Mouse (Mus musculus): ENCODE data around the gene Arhgap10. TPM values are rescaled to one million over a fixed set of nuclear protein-coding genes. Genes with fewer than 3 reads are reported as not detected.

Arhgap10 gene
- polyA plus RNA-seq, 1 experiment from 2014 or later = 26.3 TPM

- no peak for ATAC-seq (replicated peaks; ENCODE audit: insufficient number of reproducible peaks, low FRiP score, low TSS enrichment, low read depth)
- no peak for DNase-seq (ENCODE audit: low spot score)
- Histone ChIP-seq H3K4me2 (ENCODE audit: low read depth, low read length) (no peak overlapping the region), H3K27ac (replicated peaks; ENCODE audit: low read depth, low read length) (no peak overlapping the region), H3K9ac (replicated peaks; ENCODE audit: low read length) (no peak overlapping the region), H3K4me3 (ENCODE audit: low read depth, low read length) (no peak overlapping the region), H3K36me3 (replicated peaks; ENCODE audit: control insufficient read depth, insufficient read depth, low read depth, low read length) (no peaks in the 10 kb centered on the region), H3K27me3 (ENCODE audit: control insufficient read depth, insufficient read depth, low read length) (no peaks in the 10 kb centered on the region), H3K4me1 (ENCODE audit: control insufficient read depth, insufficient read depth, low read length) (no peaks in the 10 kb centered on the region), H3K9me3 (replicated peaks; ENCODE audit: control insufficient read depth, low read length) (no peaks in the 10 kb centered on the region)
- 53% methylated on average over 4 of the region's 4 CpGs for WGBS
These were observed 29.5 kb downstream of the Arhgap10 start for GRCm38 (mm10) chr8:77488215-77488606.

DNA sequence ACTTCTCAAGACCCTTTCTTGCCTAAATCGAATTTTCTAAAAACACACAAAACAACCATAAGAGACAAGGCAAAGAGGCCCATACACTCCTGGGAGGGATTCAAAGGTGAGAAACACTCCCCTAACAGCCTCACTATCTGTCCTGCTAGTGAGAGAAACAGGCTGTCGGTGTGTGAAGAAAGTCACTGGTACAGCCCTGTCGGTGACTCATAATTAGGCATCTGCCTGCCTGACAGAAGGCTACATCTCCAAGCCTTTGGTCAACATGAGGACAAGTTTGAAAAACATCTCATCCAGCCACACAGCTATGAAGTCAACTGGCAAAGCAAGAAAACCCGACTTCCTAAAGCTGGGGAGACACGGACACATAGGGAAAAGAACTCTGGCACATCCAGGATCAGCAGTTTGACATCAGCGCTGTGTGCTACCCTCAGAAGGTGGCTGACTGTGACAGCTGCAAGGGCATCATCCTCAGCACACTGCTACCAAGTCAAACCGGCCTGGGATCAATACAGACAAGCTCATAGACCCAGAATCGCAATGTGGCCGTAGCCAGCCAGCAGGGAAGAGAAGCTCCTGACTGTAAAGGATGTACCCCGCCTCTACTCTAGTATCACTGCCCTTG, 30.1 kb downstream of the Arhgap10 start:
- Histone ChIP-seq H3K4me3 (ENCODE audit: low read depth, low read length) (no peak overlapping the region), H3K4me2 (ENCODE audit: low read depth, low read length) (no peak overlapping the region), H3K9me3 (replicated peaks; ENCODE audit: control insufficient read depth, low read length) (no peaks in the 10 kb centered on the region), H3K36me3 (replicated peaks; ENCODE audit: control insufficient read depth, insufficient read depth, low read depth, low read length) (no peaks in the 10 kb centered on the region), H3K4me1 (ENCODE audit: control insufficient read depth, insufficient read depth, low read length) (no peaks in the 10 kb centered on the region), H3K27me3 (ENCODE audit: control insufficient read depth, insufficient read depth, low read length) (no peaks in the 10 kb centered on the region), H3K9ac (replicated peaks; ENCODE audit: low read length) (no peak overlapping the region), H3K27ac (replicated peaks; ENCODE audit: low read depth, low read length) (no peak overlapping the region)
- ATAC-seq (replicated peaks; ENCODE audit: insufficient number of reproducible peaks, low FRiP score, low TSS enrichment, low read depth) (no peak), DNase-seq (ENCODE audit: low spot score) (no peak)
- 84% methylated on average over 10 of the region's 10 CpGs for WGBS

GRCm38 (mm10) chr8:77486749-77487148, 31.0 kb downstream of the Arhgap10 start:
- Histone ChIP-seq H3K9me3 (replicated peaks; ENCODE audit: control insufficient read depth, low read length) (no peaks in the 10 kb centered on the region), H3K27ac (replicated peaks; ENCODE audit: low read depth, low read length) (no peak overlapping the region), H3K36me3 (replicated peaks; ENCODE audit: control insufficient read depth, insufficient read depth, low read depth, low read length) (no peaks in the 10 kb centered on the region), H3K27me3 (ENCODE audit: control insufficient read depth, insufficient read depth, low read length) (no peaks in the 10 kb centered on the region), H3K4me3 (ENCODE audit: low read depth, low read length) (no peak overlapping the region), H3K4me1 (ENCODE audit: control insufficient read depth, insufficient read depth, low read length) (no peaks in the 10 kb centered on the region), H3K4me2 (ENCODE audit: low read depth, low read length) (no peak overlapping the region), H3K9ac (replicated peaks; ENCODE audit: low read length) (no peak overlapping the region)
- no peak for DNase-seq (ENCODE audit: low spot score)
- WGBS = 83% methylated on average over 2 of the region's 2 CpGs
- ATAC-seq (replicated peaks; ENCODE audit: insufficient number of reproducible peaks, low FRiP score, low TSS enrichment, low read depth) = no peak

DNA sequence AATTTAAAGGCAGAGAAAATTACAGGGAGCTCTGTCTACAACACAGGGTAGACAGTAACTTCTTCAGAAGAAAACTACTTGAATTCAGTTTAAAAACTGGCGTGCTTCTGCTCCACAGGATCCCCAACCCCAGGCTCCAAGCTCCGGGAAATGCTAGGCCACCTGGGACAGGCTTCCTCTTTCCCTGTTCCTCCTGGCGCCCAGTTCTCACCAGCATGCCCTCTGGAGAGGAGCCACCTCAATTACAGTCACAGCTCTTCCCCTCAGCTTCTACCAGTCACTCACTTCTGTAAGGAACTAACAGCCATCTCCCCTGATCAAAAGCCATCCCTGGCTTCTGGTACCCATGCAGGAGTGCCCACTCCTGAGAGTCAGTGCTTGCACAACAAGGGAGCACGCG, 32.9 kb downstream of the Arhgap10 start:
- H3K4me1 ChIP-seq (ENCODE audit: control insufficient read depth, insufficient read depth, low read length) = no peaks in the 10 kb centered on the region
- H3K4me2 ChIP-seq (ENCODE audit: low read depth, low read length) = no peak overlapping the region
- H3K36me3 ChIP-seq (replicated peaks; ENCODE audit: control insufficient read depth, insufficient read depth, low read depth, low read length) = no peaks in the 10 kb centered on the region
- no peak overlapping the region for H3K9ac ChIP-seq (replicated peaks; ENCODE audit: low read length)
- no peaks in the 10 kb centered on the region for H3K27me3 ChIP-seq (ENCODE audit: control insufficient read depth, insufficient read depth, low read length)
- ATAC-seq (replicated peaks; ENCODE audit: insufficient number of reproducible peaks, low FRiP score, low TSS enrichment, low read depth) = no peak
- 75% methylated on average over 5 of the region's 5 CpGs for WGBS
- H3K4me3 ChIP-seq (ENCODE audit: low read depth, low read length) = no peak overlapping the region
- no peak for DNase-seq (ENCODE audit: low spot score)
- H3K9me3 ChIP-seq (replicated peaks; ENCODE audit: control insufficient read depth, low read length) = no peaks in the 10 kb centered on the region
- H3K27ac ChIP-seq (replicated peaks; ENCODE audit: low read depth, low read length) = no peak overlapping the region

GRCm38 (mm10) chr8:77484266-77484665, 33.5 kb downstream of the Arhgap10 start:
- Histone ChIP-seq H3K9ac (replicated peaks; ENCODE audit: low read length) (no peak overlapping the region), H3K4me1 (ENCODE audit: control insufficient read depth, insufficient read depth, low read length) (no peaks in the 10 kb centered on the region), H3K4me2 (ENCODE audit: low read depth, low read length) (no peak overlapping the region), H3K4me3 (ENCODE audit: low read depth, low read length) (no peak overlapping the region), H3K27me3 (ENCODE audit: control insufficient read depth, insufficient read depth, low read length) (no peaks in the 10 kb centered on the region), H3K9me3 (replicated peaks; ENCODE audit: control insufficient read depth, low read length) (no peaks in the 10 kb centered on the region), H3K27ac (replicated peaks; ENCODE audit: low read depth, low read length) (no peak overlapping the region), H3K36me3 (replicated peaks; ENCODE audit: control insufficient read depth, insufficient read depth, low read depth, low read length) (no peaks in the 10 kb centered on the region)
- DNase-seq (ENCODE audit: low spot score) (no peak), ATAC-seq (replicated peaks; ENCODE audit: insufficient number of reproducible peaks, low FRiP score, low TSS enrichment, low read depth) (no peak)
- WGBS = 71% methylated on average over 7 of the region's 7 CpGs

DNA sequence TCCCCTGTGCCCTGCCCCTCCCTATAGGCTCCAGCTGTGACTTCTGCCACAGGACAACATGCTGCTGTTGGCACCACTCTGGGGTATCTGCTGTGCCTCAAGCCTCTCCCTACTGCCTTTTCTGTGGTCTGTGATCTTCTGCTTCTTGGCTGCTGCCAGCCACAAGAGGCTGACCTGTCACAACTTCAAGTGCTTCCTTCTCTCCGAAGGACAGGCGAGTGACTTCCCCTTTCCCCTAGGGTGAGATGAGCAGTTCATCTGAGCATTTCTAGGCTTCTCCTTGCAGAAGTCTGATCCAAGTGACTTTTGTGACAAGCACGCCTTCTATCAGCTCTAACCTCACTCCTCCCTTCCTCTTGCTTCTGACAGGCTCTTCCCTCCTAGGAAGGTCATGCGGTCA, 34.1 kb downstream of the Arhgap10 start:
- Histone ChIP-seq H3K9me3 (replicated peaks; ENCODE audit: control insufficient read depth, low read length) (no peaks in the 10 kb centered on the region), H3K4me1 (ENCODE audit: control insufficient read depth, insufficient read depth, low read length) (no peaks in the 10 kb centered on the region), H3K4me3 (ENCODE audit: low read depth, low read length) (no peak overlapping the region), H3K9ac (replicated peaks; ENCODE audit: low read length) (no peak overlapping the region), H3K27me3 (ENCODE audit: control insufficient read depth, insufficient read depth, low read length) (no peaks in the 10 kb centered on the region), H3K4me2 (ENCODE audit: low read depth, low read length) (no peak overlapping the region), H3K27ac (replicated peaks; ENCODE audit: low read depth, low read length) (no peak overlapping the region), H3K36me3 (replicated peaks; ENCODE audit: control insufficient read depth, insufficient read depth, low read depth, low read length) (no peaks in the 10 kb centered on the region)
- ATAC-seq (replicated peaks; ENCODE audit: insufficient number of reproducible peaks, low FRiP score, low TSS enrichment, low read depth) = no peak
- no peak for DNase-seq (ENCODE audit: low spot score)
- 66% methylated on average over 4 of the region's 4 CpGs for WGBS

DNA sequence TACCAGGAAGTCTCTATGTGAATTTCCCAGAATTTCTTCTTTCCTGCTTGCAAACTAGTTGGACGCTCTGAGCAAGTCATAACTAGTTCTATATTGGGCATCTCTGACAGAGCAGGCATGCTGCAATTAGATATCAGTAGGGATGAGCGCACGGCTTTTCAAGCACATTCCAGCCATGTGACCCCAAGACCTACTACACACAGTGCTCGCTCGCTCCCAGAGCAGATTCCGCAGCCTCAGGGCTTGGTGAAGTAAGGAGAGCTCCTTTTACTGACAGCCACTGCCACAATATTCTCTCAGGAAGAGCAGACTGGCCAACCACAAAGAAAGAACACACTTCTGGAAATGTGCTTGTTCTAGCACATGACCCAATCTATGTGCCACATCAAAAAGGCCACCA, 36.0 kb downstream of the Arhgap10 start:
- Histone ChIP-seq H3K9me3 (replicated peaks; ENCODE audit: control insufficient read depth, low read length) (no peaks in the 10 kb centered on the region), H3K27ac (replicated peaks; ENCODE audit: low read depth, low read length) (no peak overlapping the region), H3K4me3 (ENCODE audit: low read depth, low read length) (no peak overlapping the region), H3K9ac (replicated peaks; ENCODE audit: low read length) (no peak overlapping the region), H3K27me3 (ENCODE audit: control insufficient read depth, insufficient read depth, low read length) (no peaks in the 10 kb centered on the region), H3K4me2 (ENCODE audit: low read depth, low read length) (no peak overlapping the region), H3K4me1 (ENCODE audit: control insufficient read depth, insufficient read depth, low read length) (no peaks in the 10 kb centered on the region), H3K36me3 (replicated peaks; ENCODE audit: control insufficient read depth, insufficient read depth, low read depth, low read length) (no peaks in the 10 kb centered on the region)
- DNase-seq (ENCODE audit: low spot score) (peak; percentile 66), ATAC-seq (replicated peaks; ENCODE audit: insufficient number of reproducible peaks, low FRiP score, low TSS enrichment, low read depth) (no peak)
- WGBS = 23% methylated on average over 6 of the region's 6 CpGs

- Histone ChIP-seq H3K4me2 (ENCODE audit: low read depth, low read length) (no peak overlapping the region), H3K4me3 (ENCODE audit: low read depth, low read length) (no peak overlapping the region), H3K36me3 (replicated peaks; ENCODE audit: control insufficient read depth, insufficient read depth, low read depth, low read length) (no peaks in the 10 kb centered on the region), H3K27me3 (ENCODE audit: control insufficient read depth, insufficient read depth, low read length) (no peaks in the 10 kb centered on the region), H3K4me1 (ENCODE audit: control insufficient read depth, insufficient read depth, low read length) (no peaks in the 10 kb centered on the region), H3K9me3 (replicated peaks; ENCODE audit: control insufficient read depth, low read length) (no peaks in the 10 kb centered on the region), H3K9ac (replicated peaks; ENCODE audit: low read length) (no peak overlapping the region), H3K27ac (replicated peaks; ENCODE audit: low read depth, low read length) (no peak overlapping the region)
- no peak for ATAC-seq (replicated peaks; ENCODE audit: insufficient number of reproducible peaks, low FRiP score, low TSS enrichment, low read depth)
- WGBS = 88% methylated on average over 9 of the region's 9 CpGs
- no peak for DNase-seq (ENCODE audit: low spot score)
These were observed 37.8 kb downstream of the Arhgap10 start for GRCm38 (mm10) chr8:77479995-77480394.
